Mouse (Mus musculus): ENCODE data around the gene Pbrm1. TPM values are rescaled to one million over a fixed set of nuclear protein-coding genes. Genes with fewer than 3 reads are reported as not detected.

Gene Pbrm1
- total RNA-seq, 2 experiments from 2014 or later, result 52.3 to 54.5 TPM

DNA sequence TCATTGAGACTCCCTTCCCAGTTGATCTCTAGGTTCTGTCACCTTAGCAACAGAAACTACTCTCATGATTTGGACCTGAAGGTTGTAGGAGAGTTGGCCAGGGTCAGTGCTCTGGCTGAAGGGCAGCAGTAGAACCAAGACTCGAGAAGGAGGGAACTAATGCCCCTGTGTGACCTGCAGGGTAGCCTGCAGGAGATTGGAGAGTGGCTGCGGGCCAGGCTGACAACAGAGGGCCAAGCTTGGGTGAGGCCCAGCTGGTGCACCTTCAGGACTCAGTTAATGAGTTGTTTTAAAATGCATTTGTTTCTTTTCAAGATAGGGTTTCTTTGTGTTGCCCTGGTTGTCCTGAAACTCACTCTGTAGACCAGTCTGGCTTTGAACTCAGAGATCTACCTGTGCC lies 146.1 kb downstream of the Pbrm1 start:
- no peak for DNase-seq (ENCODE audit: low spot score in 2 of 2)

DNA sequence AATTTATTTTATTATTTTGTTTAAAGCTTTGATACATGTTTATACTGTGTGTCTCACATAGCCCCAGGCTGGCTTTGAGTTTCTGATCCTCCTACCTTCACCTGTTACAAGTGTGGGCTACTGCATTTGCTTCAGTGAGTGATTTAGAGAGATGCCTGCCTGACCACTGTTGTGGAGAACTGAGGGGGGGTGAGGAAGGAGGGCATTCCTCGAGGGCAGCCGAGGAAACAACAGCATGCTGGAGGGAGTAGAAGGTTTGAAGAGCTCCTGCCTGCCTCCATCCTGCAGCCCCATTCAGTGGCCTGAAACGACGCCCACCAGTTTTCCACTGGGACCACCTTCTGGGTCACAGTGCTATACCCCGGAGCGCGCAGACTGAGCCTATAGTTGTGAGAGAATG lies 146.5 kb downstream of the Pbrm1 start:
- DNase-seq (ENCODE audit: low spot score in 2 of 2), result no peak

DNA sequence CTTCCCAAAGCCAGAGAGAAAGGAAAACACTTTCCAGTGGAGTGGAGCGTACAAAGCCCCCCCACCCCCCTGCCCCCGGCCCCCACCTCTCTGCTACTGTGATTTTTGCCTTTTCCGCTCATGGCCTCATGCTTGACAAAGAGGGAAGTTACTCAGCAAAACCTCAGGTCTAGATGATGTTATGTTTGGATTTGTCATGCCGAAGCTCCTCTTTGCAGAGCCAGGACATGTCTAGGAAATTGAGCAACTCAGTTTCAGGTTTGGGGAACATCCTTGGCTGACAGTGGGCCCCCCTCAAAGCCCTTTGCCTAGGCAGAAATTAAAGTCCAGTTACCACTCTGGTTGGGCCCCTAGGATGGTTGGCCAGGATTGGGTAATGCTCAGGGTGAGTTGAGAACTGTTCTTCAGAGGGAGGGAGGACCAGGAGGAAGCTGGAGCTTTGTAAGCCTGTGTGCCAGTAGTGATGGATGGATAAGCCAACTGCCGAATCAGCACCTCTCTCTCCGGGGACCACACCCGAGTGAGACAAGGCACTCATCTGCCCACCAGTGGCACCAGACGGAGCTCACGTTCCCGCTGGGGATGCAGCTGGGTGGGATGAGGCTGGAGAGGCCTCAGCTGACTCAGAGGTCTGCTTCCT lies 147.2 kb downstream of the Pbrm1 start:
- DNase-seq (ENCODE audit: low spot score in 2 of 2), result no peak

DNA sequence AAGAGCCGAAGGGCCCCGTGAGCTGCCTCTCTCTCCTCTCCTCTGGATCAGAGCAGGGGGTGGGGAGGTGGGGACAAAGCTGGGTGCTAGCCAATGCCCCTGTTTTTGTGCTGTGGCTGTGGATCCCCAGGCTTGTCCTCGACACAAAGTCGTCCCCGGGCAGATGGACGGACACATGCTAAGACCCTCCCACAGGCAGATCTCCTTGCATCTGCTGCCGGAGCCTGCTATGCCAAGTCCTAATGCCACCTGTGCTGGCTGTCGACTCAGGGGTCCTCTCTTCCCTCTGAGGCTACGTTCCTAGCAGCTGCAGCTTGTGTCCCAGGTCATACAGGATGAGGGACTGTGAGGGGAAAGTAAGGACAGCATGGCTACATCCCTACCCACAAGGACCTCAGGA lies 147.9 kb downstream of the Pbrm1 start:
- no peak for DNase-seq (ENCODE audit: low spot score in 2 of 2)

DNA sequence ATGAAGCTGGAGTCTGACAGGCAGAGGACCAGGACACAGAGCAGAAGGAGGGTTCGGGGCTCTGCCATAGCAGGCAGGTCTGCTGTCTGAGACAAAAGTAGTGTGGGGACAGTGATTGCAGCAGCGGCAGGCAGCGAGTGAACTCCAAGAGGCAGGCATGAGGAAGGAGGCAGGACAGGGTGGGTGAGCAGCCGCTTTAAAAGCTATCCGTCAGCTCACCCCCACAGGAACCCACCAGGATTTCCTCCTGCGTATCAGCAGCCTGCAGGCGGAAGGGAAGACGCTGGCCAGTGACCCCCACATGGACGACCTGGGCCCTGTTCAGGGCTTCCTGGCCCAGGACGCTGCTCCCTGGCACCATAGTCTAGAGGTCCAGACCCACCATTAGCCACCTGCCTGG lies 149.5 kb downstream of the Pbrm1 start, which contains the start of gene Stab1:
Gene Stab1 (minus strand): TSS at position 217 of the 400 bp plus-strand sequence.
- DNase-seq (ENCODE audit: low spot score in 2 of 2), result no peak

DNA sequence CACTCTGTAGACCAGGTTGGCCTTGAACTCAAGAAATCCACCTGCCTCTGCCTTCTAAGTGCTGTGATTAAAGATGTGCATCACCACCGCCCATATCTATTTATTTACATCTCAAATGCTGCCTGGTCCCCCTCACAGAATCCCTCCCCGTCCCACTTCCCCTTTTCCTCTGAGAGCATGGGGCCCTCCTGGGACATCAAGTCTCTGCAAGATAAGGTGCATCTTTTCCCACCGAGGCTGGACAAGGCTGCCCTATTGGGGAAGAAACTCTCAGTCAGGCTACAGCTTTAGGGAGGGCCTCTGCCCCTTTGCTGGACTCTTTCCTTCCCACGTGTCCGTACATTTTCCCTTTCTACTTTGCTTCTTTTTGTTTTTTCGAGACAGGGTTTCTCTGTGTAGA lies 150.6 kb downstream of the Pbrm1 start:
- no peak for DNase-seq (ENCODE audit: low spot score in 2 of 2)

DNA sequence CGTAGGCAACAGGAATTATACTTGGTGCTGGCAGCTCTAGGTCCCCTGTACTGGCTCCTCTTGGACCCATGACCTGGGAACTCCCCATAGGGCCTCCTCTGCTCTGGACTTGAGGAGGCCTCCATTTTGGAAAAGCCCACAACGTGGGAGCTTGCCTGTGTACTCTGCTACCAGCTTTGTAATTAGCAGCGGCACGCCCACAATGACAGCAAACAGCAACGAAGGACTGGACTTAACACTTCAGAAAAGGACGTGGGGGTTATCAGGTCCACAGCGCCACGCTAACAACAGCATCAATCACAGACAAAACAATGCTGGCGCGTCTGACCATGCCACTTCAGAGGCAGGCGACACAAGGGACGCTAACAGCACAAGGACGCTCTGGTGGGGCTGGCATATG lies 152.0 kb downstream of the Pbrm1 start:
- no peak for DNase-seq (ENCODE audit: low spot score in 2 of 2)

Other genes with a start within 250 kb of the Pbrm1 start
- gene Tmem110, start 193.5 kb upstream of the Pbrm1 start, total RNA-seq (2021), result 10 to 100 TPM; 20.7 to 22.9 TPM
- gene Mustn1, start 139.9 kb upstream of the Pbrm1 start, total RNA-seq (2021), result 1 to 10 TPM; 2.5 to 3.5 TPM
- gene Itih4, start 132.7 kb upstream of the Pbrm1 start, total RNA-seq (2021), result under 1 TPM in 1 of 2 experiments, not detected in 1; 0.19 TPM
- 10 to 100 TPM; 25.8 to 32.8 TPM for gene Itih3, start 95.4 kb upstream of the Pbrm1 start, total RNA-seq (2021)
- gene Itih1, start 75.8 kb upstream of the Pbrm1 start, total RNA-seq (2021), result not detected
- 10 to 100 TPM; 17.0 to 21.2 TPM for gene Nek4, start 67.8 kb upstream of the Pbrm1 start, total RNA-seq (2021)
- gene Glt8d1, start 17.7 kb upstream of the Pbrm1 start, total RNA-seq (2021), result 10 to 100 TPM; 34.0 to 38.2 TPM
- gene Spcs1, start 17.5 kb upstream of the Pbrm1 start, total RNA-seq (2021), result 100 to 1,000 TPM; 166 to 174 TPM
- gene Gnl3, start within 50 bp of the Pbrm1 start, total RNA-seq (2021), result 10 to 100 TPM; 42.1 to 53.0 TPM
- 10 to 100 TPM; 22.8 to 29.7 TPM for gene Smim4, start 109.8 kb downstream of the Pbrm1 start, total RNA-seq (2021)
- 1 to 10 TPM; 1.9 to 4.6 TPM for gene Nt5dc2, start 111.9 kb downstream of the Pbrm1 start, total RNA-seq (2021)
- gene Stab1, start 149.5 kb downstream of the Pbrm1 start, total RNA-seq (2021), result 10 to 100 TPM; 22.3 to 25.0 TPM
- gene Tnnc1, start 189.2 kb downstream of the Pbrm1 start, total RNA-seq (2021), result 10 to 100 TPM; 18.8 to 20.1 TPM
- gene Nisch, start 197.8 kb downstream of the Pbrm1 start, total RNA-seq (2021), result 100 to 1,000 TPM; 359 to 363 TPM
- 1 to 10 TPM; 4.7 to 5.3 TPM for gene Sema3g, start 198.7 kb downstream of the Pbrm1 start, total RNA-seq (2021)
- gene Phf7, start 232.2 kb downstream of the Pbrm1 start, total RNA-seq (2021), result 1 to 10 TPM; 3.2 to 4.1 TPM
- gene Bap1, start 232.3 kb downstream of the Pbrm1 start, total RNA-seq (2021), result 100 to 1,000 TPM; 145 TPM